In the genomic region with DNA sequence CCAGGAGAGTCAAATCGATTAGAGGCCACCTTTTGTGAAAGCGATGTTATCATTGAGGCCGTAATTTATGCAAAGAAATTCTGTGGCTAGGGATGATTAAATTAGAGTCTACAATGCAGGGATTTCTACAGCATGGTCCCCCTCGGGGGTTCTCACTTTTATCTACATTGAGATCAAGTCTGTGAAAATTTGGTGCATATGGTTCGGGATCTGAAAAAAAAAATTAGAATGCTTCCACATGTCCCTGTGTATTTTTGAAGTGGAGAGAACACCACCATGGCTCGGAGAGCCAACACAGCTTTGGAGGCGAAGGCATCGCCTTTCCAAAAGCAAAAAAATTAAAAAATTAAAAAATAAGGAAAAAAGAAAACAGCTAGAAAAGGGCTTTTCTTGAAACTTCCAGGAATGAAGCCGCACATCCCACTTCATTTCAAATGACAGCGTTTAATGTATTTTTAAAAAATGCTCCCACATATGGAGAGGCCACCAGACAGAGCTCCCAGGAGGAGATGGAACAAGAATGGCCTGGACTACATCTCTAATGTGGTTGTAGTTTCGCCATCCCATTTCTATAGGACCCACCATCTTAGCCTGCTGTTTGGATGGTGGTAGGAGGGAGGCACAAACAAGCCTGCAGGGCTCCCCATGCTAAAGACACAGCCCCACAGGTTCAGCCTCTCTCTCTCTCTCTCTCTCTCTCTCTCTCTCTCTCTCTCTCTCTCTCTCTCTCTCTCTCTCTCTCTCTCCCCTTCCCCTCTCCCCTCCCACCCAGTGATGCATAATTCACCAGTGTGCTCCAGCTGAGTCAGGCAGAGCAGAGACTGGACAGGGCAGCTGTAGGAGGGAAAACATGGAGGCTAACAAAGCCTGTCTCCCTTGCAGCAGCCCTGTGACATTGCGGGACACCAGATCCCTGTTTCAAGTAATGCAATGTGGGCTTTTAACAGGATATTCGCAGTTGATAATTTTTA, we compare ENCODE assay signal across 11 mouse cellular contexts.
DNase-seq lines count a peak whose midpoint lies in the region; ATAC-seq lines count a peak whose summit lies in the region.
"Had no signal": no experiment of that assay in that cellular context is flagged by ENCODE, and none has a peak within 500 bp of the region (broad histone marks: within the 10 kb centered on the region; RNA-seq: fewer than 3 reads in every experiment).

No protein-coding gene starts in this region.

- no peak for ATAC-seq in intestine, embryonic 15.5 days
- no peak for ATAC-seq in intestine, embryonic 16.5 days
- ATAC-seq in forebrain, embryonic 13.5 days, result peak; percentile 81
- ATAC-seq in limb, embryonic 12.5 days (ENCODE audit: insufficient number of reproducible peaks, insufficient read depth, low FRiP score, low TSS enrichment, low read depth), result no peak
- ATAC-seq in neural tube, embryonic 13.5 days (ENCODE audit: low read depth), result peak; percentile 75
- ATAC-seq: CD4-positive, CD25-positive, alpha-beta regulatory T cell, adult 4 months; liver, postnatal 0 days had no signal

- H3K9ac ChIP-seq in intestine, embryonic 15.5 days, result no peak overlapping the region
- no peak overlapping the region for H3K9ac ChIP-seq in intestine, embryonic 16.5 days (ENCODE audit: low read depth, low read length)
- peak overlapping the region; percentile 59 for H3K9ac ChIP-seq in forebrain, embryonic 13.5 days
- no peak overlapping the region for H3K9ac ChIP-seq in limb, embryonic 12.5 days (replicated peaks)
- H3K9ac ChIP-seq in neural tube, embryonic 13.5 days, result peak overlapping the region; percentile 58
- H3K9ac ChIP-seq: liver, postnatal 0 days had no signal

- WGBS in intestine, embryonic 15.5 days, result 78% methylated on average over 13 of the region's 13 CpGs
- WGBS in intestine, embryonic 16.5 days, result 72% methylated on average over 13 of the region's 13 CpGs
- WGBS in forebrain, embryonic 13.5 days, result 54% methylated on average over 13 of the region's 13 CpGs
- WGBS in limb, embryonic 12.5 days, result 76% methylated on average over 13 of the region's 13 CpGs
- WGBS in neural tube, embryonic 13.5 days, result 39% methylated on average over 13 of the region's 13 CpGs

- no peak overlapping the region for H3K4me3 ChIP-seq in intestine, embryonic 15.5 days (replicated peaks)
- no peak overlapping the region for H3K4me3 ChIP-seq in intestine, embryonic 16.5 days (ENCODE audit: low read length)
- no peak overlapping the region for H3K4me3 ChIP-seq in forebrain, embryonic 13.5 days
- no peak overlapping the region for H3K4me3 ChIP-seq in limb, embryonic 12.5 days (replicated peaks)
- H3K4me3 ChIP-seq in neural tube, embryonic 13.5 days, result no peak overlapping the region

- H3K4me2 ChIP-seq in intestine, embryonic 15.5 days (replicated peaks), result no peak overlapping the region
- H3K4me2 ChIP-seq in intestine, embryonic 16.5 days (ENCODE audit: low read depth, low read length), result no peak overlapping the region
- peak overlapping the region; percentile 44 for H3K4me2 ChIP-seq in forebrain, embryonic 13.5 days
- H3K4me2 ChIP-seq in limb, embryonic 12.5 days, result no peak overlapping the region
- H3K4me2 ChIP-seq in neural tube, embryonic 13.5 days, result peak overlapping the region; percentile 19; the same call in 1 of the 2 replicates

- 0 out of 2 replicates have a peak overlapping the region, but pooled peaks have one; percentile 22 for H3K27ac ChIP-seq in intestine, embryonic 15.5 days
- H3K27ac ChIP-seq in intestine, embryonic 16.5 days (ENCODE audit: low read length), result no peak overlapping the region
- peak overlapping the region; percentile 96 for H3K27ac ChIP-seq in forebrain, embryonic 13.5 days
- peak overlapping the region; percentile 84 for H3K27ac ChIP-seq in limb, embryonic 12.5 days
- H3K27ac ChIP-seq in neural tube, embryonic 13.5 days (replicated peaks), result peak overlapping the region; percentile 98

- peaks cover 17% of the 10 kb centered on the region for H3K4me1 ChIP-seq in intestine, embryonic 15.5 days (replicated peaks)
- H3K4me1 ChIP-seq in intestine, embryonic 16.5 days (ENCODE audit: control insufficient read depth, insufficient read depth, low read length), result peaks cover 20% of the 10 kb centered on the region
- peaks cover 61% of the 10 kb centered on the region for H3K4me1 ChIP-seq in forebrain, embryonic 13.5 days
- peaks cover 62% of the 10 kb centered on the region for H3K4me1 ChIP-seq in limb, embryonic 12.5 days (replicated peaks)
- H3K4me1 ChIP-seq in neural tube, embryonic 13.5 days (replicated peaks), result peaks cover 87% of the 10 kb centered on the region

- DNase-seq in ovary, postnatal 36 days (ENCODE audit: low spot score), result no peak
- no peak for DNase-seq in left cerebral cortex, adult 9 months (ENCODE audit: low spot score in 2 of 2)
- DNase-seq in spleen, postnatal 14 days (ENCODE audit: low spot score in 2 of 2), result no peak
- DNase-seq: kidney, adult 11 months; liver, postnatal 0 days had no signal

- no peaks in the 10 kb centered on the region for H3K27me3 ChIP-seq in intestine, embryonic 15.5 days (replicated peaks)
- no peaks in the 10 kb centered on the region for H3K27me3 ChIP-seq in intestine, embryonic 16.5 days (replicated peaks; ENCODE audit: control insufficient read depth, insufficient read depth, low read length)
- no peaks in the 10 kb centered on the region for H3K27me3 ChIP-seq in forebrain, embryonic 13.5 days
- H3K27me3 ChIP-seq in limb, embryonic 12.5 days, result no peaks in the 10 kb centered on the region
- no peaks in the 10 kb centered on the region for H3K27me3 ChIP-seq in neural tube, embryonic 13.5 days

- no peaks in the 10 kb centered on the region for H3K9me3 ChIP-seq in intestine, embryonic 15.5 days
- no peaks in the 10 kb centered on the region for H3K9me3 ChIP-seq in intestine, embryonic 16.5 days (ENCODE audit: control insufficient read depth, low read length)
- no peaks in the 10 kb centered on the region for H3K9me3 ChIP-seq in forebrain, embryonic 13.5 days (replicated peaks)
- H3K9me3 ChIP-seq in limb, embryonic 12.5 days, result no peaks in the 10 kb centered on the region
- no peaks in the 10 kb centered on the region for H3K9me3 ChIP-seq in neural tube, embryonic 13.5 days

- no peaks in the 10 kb centered on the region for H3K36me3 ChIP-seq in intestine, embryonic 15.5 days
- no peaks in the 10 kb centered on the region for H3K36me3 ChIP-seq in intestine, embryonic 16.5 days (ENCODE audit: control insufficient read depth, insufficient read depth, low read length)
- H3K36me3 ChIP-seq in forebrain, embryonic 13.5 days (ENCODE audit: poor library complexity, severe bottlenecking), result no peaks in the 10 kb centered on the region
- no peaks in the 10 kb centered on the region for H3K36me3 ChIP-seq in limb, embryonic 12.5 days
- H3K36me3 ChIP-seq in neural tube, embryonic 13.5 days, result no peaks in the 10 kb centered on the region

Comparison
In these comparisons a context has a peak if more than half of its experiments do, and no peak if none do; other contexts are left out.
1. ATAC-seq: peak in forebrain, embryonic 13.5 days (single experiment) and neural tube, embryonic 13.5 days (single experiment); none in intestine, embryonic 15.5 days (single experiment), intestine, embryonic 16.5 days (single experiment) and limb, embryonic 12.5 days (single experiment).
2. H3K4me2 ChIP-seq: peak in forebrain, embryonic 13.5 days (single experiment) and neural tube, embryonic 13.5 days (single experiment); none in intestine, embryonic 15.5 days (single experiment), intestine, embryonic 16.5 days (single experiment) and limb, embryonic 12.5 days (single experiment).
3. H3K9ac ChIP-seq: peak in forebrain, embryonic 13.5 days (single experiment) and neural tube, embryonic 13.5 days (single experiment); none in intestine, embryonic 15.5 days (single experiment), intestine, embryonic 16.5 days (single experiment) and limb, embryonic 12.5 days (single experiment).